Mouse (Mus musculus) myocyte (in vitro differentiated cells): Measurements from ENCODE around the gene Rcc2.

Source experiments
- MAX ChIP-seq: IDR thresholded peaks from one replicate; pipeline ENCODE4 v1.6.1; 2011; ENCODE audit warnings: low read depth, mild to moderate bottlenecking, control low read depth
- POLR2A ChIP-seq: IDR thresholded peaks from one replicate; pipeline ENCODE4 v1.6.1; 2011; ENCODE audit warnings: low read depth, mild to moderate bottlenecking, control low read depth, moderate library complexity; ENCODE audit not compliant: insufficient read length
- TCF12 ChIP-seq: IDR thresholded peaks from one replicate; pipeline ENCODE4 v1.6.1; 2011; ENCODE audit warnings: mild to moderate bottlenecking, control low read depth; ENCODE audit not compliant: poor library complexity, insufficient read depth, severe bottlenecking

DNA sequence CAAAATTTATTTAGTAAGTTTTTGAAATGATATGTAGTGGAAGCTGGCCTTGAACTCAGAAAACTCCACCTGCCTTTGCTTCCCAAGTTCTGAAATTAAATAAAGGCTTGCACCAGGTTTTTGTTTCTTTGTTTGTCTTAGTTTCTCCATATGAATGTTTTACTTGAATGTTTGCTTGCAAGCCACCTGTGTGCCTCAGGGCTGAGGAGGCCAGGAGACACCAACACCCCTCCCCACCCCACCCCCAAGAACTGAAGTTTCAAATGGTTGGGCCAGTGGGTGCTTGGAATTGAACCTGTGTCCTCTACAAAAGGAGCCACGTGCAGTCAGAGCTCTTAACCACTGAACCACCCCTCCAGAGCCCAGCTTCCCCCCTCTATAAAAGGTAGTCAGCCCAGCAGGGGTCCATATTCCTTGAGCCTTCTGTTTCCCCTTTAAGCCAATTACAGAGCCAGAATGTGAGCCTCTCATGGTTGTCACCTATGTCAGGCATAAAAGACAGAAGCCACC lies 5.7 kb upstream of the Rcc2 start:
- TF ChIP-seq POLR2A (no peak), MAX (no peak), TCF12 (no peak)
